Mouse (Mus musculus) adrenal gland, adult 8-10 months (tissue): ENCODE data around the gene Mettl1. TPM values are rescaled to one million over a fixed set of nuclear protein-coding genes. Genes with fewer than 3 reads are reported as not detected.
"Not testable (repeated sequence)": the region's sequence is repeated elsewhere in the genome, so short reads cannot be mapped to it uniquely, and the experiment has no call there.

Experiments used
- DNase-seq: peaks from one replicate; pipeline ENCODE4 v3.0.0; 2022
- total RNA-seq, 4 experiments: library from RNA; stranded (reverse); gene quantifications; 2 replicates each; pipeline ENCODE4 v1.2.4; 2022

The Mettl1 gene
- total RNA-seq, 4 experiments from 2014 or later, result 19.3 to 33.1 (median 26.4) TPM

DNA sequence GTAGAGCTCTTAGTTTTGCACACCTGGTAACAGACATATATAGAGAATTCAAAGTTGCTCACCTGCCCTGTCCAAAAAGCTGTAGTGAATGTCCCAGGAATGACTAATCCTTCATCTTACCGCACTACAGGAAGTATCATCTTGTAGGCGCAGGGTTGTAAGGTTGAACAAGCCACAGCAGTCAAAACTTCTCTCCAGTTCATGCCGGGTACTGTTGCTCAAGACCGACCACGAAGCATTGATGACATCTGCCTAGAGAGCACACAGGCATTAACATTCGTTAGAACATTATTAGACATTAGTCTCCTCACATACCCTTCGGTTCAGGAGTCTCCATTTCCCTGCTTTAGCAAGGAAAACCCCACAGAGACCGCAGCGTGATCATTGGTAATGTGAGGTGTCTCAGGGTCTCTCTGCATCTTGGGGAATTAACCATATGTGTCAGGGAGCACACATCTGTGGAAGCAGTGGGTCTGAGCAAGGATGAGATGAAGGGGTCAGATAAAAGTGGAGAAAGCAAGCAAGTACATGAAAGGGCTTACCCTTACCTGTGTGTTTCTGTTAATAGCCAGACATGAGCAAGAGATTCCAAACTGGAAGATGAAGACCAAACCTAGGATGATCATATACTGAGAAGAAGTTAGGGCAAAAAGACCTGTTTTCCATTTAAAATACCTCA, 27.3 kb downstream of the Mettl1 start:
- no peak for DNase-seq

DNA sequence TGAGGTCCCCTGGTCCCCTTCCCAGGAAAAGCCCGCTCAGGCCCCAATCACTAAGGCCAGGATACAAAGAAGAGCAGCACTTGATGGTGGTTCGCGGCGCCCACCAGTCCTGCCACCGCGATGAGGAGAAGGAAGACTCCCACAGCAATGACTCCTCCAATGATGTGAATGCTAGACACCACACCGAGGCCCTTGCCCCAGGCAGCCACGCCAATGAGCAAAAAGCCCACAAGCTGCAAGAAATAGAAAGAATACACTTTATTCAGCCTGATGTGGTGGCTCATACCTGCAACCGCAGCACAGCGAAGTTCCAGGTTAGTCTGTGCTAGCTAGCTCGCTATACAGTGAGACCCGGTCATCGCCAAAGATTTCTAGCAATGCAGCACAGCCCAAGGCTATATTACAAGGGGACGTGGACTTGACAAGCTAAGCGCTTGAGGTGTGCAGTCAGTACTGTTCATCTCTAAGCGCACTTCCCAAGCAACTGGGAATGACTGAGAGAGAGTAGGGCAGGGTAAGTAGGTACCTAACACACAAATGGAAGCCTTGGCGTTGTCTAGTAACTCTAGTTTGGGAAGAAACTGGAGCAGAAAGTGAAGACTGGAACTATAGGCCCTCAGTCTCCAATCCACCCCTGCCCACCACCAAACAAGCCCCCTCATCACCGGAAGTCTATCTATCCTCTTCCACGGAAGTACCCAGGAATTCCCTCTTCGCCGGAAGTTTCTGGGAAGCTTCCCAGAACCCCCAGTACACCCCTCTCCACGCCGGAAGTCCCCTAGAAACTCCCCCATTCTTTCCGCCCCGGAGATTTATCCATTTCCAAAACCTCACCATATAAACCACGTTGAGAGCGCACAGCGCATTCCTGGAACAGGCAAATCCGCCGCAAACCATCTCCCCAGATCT, 28.3 kb downstream of the Mettl1 start:
- no peak for DNase-seq

DNA sequence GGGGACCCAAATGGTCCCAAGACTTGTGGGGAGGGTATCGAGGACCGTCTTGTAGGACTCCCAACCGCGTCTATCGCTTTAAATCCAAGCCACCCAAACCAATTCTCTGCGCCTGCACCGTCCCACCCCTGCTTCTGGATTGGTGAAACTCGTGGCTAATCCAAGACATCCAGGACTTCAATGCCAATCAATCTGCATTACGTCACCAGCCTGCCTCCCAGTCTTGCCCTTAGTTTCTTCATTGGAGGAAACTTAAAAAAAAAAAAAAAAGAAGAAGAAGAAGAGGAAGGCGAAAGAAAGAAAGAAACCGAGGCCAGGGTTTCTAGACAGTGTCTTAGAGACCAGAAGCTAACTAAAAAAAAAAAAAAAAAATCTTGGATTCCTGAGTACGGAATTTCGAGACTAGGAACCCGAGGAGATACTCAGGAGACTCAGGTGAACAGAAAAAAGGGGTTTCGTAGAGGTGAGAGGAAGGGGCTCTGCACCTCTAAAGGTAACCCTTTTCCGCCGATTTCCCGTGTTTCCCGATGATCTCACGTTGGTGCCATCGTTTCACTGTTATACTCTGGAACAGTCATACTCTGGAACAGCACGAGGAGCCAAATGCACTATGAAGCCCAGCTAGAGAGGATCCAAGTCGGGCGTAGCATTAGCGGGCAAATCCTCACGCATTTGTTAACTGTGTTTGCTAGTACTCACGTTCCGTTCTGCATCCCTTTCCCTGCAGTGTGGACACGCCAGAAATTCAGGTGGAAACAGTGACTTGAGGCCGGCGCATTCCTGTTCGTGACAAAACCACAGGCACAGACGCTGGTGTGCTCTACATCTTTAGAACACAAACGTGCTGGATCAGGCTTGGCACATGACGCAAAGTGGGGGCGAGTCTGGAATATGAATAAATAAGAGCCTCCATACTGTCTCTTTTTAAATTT, 29.2 kb downstream of the Mettl1 start, which contains the start of gene Tspan31:
Tspan31 (minus strand) TSS at position 75 of the 932 bp plus-strand sequence.
- peak; percentile 94 for DNase-seq

DNA sequence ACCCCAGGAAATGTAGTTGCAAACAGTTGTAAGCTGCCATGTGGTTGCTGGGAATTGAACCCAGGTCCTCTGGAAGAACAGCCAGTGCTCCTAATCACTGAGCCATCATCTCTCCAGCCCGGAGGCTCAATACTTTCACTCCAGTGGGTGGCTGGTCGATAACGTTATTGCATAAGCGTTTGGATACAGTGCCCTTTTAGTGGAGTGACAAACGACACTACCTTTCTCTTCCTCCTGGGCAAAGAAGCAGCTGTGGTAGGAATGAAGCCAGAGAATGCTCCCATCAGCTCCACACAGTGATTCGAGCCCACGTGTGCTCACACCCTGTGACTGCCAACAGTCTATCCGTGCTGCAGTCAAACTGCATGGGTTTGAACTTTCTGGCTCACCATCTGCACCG, 30.0 kb downstream of the Mettl1 start:
- no peak for DNase-seq

DNA sequence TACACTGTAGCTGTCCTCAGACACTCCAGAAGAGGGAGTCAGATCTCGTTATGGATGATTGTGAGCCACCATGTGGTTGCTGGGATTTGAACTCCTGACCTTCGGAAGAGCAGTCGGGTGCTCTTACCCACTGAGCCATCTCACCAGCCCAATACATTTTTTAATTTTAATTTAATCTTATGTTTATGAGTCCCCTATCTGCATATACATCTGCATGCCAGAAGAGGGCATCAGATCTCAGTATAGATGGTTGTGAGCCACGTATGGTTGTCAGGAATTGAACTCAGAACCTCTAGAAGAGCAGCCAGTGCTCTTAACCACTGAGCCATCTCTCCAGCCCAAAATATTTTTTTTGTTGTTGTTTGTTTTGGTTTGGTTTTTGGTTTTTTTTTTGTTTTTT, 31.1 kb downstream of the Mettl1 start:
- DNase-seq, result not testable (repeated sequence)

DNA sequence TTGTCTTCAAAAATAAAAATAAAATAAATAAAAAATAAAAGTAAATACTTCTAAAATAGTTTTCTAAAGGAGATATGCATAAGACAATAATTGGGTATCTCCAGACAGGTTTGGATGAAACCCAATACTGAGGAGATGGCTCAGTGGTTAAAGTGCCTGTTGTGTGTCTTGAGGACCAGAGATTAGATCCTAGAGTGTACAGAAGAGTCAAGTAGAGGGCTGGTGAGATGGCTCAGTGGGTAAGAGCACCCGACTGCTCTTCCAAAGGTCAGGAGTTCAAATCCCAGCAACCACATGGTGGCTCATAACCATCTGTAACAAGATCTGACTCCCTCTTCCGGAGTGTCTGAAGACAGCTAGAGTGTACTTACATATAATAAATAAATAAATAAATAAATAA, 31.8 kb downstream of the Mettl1 start:
- not testable (repeated sequence) for DNase-seq

DNA sequence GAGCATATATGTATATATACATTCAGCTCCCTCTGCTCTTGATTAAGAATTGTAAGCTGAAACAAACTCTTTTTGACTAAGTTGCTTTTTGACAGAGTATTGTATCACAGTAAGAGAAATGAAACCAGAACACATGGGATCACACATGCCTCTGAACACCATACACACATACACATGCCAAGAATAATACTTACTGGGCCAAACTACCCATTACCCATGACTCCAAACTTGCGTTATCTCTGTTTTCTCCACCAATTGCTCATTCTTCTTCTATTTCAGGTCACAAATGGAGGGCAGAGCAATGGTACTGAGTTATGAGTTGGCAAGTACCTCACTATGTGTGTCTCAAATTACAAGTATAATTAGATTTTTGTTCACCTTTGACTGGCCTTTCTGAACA, 32.8 kb downstream of the Mettl1 start:
- no peak for DNase-seq

DNA sequence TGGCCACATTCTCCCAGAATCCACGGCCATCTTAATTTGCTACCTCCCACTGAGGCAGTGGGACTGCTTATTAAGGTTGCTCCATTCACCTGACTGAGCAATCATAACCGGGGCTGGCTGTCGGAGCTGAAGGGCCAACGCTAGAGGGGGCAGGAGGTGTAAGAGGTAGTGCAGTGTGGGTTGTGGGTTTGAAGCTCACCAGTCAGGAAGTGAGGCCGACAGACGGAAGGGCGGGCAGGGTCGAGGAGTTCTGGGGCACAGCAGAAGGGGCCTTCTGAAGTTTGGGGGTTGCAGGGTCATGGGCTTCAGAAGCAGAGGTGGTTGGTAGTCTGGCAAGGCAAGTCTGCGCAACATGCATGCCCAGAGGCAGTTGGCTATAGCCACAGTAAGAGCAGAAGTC, 33.9 kb downstream of the Mettl1 start, which contains the start of gene Agap2:
Agap2 (plus strand) TSS at position 205 of the 400 bp plus-strand sequence.
- DNase-seq, result no peak

DNA sequence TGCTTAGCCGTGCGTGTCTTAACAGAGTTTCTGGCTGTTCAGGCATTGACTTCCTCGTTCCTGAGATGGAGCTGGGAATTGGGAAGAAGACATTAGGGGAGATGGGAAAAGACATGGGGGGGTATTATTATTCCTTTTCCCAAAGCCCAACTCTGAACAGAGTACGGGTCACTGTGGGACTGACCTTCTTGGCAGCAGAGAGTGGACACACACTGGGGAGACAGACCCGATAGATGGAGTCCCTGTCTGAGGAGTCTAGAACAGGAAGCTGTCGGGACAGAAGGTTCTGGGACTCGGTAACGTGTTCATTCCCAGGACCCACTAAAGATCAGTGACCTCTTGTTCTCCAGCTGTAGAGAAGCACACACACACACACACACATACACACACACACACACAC, 34.4 kb downstream of the Mettl1 start:
- DNase-seq, result no peak

DNA sequence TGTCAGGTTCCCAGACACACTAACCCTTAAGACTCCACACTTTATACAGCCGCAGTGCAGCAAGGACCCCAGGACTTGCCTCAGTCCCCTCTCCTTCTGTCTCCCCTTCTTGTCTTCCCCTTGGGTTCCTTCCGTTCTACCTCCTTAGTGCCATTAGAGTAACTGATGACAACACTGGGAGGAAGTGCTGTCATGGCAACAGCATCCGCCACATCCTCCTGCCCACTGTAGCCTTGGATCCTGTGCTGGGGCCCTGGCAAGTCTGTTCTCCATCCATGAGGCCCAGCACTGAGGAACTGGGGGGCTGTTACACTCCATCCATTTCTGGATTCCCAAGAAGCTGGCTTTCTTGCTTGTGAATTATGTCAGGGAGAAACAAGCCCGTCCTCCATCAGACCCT, 34.9 kb downstream of the Mettl1 start:
- no peak for DNase-seq

DNA sequence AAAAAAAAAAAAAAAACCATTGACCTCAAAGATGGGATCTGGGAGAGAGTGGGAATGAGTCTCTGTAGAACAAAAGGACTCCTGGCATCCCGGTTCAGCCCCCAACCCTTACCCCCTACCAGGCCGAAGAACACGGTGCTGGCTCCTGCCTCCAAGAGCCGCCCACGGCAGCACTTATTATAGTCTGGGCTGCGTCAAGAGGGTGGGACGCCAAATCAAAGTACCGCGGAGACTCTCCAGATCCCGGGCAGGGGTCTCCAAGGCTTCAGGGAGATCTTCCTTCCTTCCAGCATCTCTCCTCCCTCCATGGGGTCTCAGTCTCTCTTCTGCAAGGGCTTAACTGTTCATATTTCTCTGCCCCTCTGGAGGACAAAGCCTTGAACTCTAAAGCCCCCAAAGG, 36.3 kb downstream of the Mettl1 start:
- no peak for DNase-seq

DNA sequence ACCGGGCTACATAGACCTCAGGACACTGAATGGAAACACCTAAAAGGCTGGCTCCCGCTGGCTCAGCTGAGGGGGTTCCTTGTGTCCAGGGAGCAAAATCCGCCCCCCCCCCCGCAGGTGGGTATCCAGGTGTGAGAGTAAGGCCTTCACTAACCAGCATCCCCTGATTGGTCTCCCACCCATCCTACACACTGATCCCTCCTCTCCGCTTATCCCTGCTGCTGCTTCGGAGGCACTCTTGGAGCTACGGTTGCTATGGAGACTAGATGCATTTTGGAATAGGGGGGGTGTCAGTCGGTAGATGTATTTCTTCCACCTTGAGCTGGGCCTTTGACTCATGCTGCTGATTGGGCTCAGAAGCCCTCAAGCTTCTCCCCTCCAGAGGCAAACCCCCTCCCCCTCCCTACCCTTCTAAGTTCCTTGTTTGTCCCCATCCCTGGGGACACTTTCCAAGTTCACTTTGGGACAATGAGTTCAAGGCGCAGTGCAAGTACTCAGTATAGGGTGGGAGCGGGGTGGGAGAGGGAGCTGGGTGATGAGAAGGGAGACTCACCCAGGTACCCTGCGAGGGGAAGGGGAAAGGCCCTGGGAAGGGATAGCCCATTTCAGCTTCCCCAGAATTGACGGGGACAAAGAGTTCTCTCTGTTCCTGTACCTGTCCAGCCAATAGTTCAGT, 36.9 kb downstream of the Mettl1 start:
- DNase-seq, result no peak

DNA sequence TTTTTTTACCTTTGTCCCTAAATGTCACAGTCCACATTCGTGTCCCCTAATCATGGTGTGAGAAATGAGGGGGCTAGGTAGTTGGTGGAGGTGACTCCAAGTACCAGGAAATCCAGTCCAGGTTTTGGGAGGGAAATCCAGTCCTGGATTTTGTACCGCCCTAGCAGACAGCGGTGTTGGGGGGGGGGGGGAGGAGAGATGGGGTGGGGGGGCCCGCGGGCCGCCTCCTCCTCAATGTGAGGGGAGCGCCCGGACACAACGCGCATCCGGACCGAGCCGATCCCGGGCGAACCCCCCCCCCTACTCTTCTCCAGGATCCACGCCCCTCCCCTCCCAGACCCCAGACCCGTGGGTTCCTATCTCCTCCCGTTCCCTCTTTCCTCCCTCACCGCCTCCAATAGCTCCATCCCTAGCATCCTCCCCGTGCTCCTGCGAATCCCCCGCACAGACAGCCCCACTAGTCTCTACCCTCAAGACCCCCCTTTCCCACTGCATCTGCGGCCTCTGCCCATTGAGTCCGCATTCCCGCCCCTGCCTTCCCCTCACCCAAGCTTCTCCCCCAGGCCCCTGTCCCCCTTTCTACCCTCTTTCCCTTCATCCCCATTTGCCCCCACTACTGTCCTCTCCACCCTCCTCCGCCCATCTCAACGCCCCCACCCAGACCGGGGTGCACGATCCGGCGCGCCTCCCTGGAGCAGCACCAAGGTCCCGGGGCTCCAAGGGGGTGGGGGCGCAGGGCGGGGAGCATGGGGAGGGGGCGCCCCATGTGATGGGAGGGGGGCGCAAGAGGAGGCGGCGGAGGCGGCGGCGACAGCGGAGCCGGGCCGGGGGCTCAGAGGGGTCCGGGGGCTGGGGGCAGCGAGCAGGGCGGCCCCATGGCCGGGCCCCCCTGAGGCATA, 37.7 kb downstream of the Mettl1 start:
- no peak for DNase-seq

DNA sequence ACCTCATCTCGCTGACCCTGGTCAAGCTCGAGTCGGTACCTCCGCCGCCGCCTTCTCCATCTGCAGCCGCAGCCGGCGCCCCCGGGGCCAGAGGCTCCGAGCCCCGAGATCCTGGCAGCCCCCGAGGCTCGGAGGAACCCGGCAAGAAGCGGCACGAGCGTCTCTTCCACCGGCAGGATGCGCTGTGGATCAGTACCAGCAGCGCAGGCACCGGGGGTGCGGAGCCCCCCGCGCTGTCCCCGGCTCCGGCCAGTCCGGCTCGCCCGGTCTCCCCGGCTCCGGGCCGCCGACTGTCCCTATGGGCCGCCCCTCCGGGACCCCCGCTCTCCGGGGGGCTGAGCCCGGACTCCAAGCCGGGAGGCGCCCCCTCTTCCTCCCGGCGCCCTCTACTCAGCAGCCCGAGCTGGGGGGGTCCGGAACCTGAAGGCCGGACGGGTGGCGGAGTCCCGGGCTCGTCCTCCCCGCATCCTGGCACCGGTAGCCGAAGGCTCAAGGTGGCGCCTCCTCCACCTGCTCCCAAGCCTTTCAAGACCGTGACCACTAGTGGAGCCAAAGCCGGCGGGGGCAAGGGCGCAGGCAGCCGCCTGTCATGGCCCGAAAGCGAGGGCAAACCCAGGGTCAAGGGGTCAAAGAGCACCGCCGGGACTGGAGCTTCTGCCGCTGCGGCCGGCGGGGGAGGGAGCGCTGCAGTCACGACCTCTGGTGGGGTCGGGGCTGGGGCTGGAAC, 38.6 kb downstream of the Mettl1 start:
- DNase-seq, result no peak

DNA sequence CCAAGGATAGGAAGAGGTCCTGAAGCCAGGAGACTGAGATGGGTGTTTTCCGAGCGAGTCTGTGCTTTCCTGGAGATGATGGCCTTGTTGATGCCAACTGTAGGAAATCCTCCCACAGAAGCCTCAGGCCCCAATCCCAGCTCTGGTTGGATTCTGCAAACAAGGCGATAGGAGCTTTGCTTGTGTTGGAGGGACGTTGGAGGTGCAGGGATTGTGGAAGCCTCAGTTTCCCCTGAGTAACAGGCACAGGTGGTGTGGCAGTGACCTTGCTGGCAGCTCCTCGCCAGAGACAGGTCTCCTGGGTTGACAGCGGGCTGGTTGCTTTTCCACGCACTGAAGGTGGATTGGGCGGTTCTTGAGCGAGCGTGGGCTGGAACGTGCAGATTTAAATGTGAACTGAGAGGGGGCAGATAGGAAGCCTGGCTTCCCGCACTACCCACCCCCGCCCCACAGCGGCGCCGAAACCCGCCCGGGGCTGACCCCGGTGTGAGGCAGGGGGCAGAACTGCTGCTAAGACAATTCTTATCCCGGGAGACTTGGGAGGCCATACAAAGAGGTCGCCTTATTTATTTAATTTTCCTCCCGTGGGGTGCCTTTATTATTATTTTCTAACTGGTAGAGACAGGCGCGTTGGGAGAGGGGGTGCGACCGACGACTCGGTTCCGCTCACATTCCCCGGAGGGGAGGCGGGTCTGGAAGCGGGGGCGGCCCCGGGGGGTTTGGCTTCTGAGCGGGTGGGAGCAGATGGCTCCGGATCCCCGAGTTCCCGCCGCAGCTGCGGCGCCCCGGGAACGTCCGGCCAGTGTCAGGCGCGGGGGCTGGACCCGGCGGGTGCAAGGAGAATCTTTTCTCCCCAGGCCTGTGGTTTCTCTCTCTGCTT, 39.9 kb downstream of the Mettl1 start:
- no peak for DNase-seq

DNA sequence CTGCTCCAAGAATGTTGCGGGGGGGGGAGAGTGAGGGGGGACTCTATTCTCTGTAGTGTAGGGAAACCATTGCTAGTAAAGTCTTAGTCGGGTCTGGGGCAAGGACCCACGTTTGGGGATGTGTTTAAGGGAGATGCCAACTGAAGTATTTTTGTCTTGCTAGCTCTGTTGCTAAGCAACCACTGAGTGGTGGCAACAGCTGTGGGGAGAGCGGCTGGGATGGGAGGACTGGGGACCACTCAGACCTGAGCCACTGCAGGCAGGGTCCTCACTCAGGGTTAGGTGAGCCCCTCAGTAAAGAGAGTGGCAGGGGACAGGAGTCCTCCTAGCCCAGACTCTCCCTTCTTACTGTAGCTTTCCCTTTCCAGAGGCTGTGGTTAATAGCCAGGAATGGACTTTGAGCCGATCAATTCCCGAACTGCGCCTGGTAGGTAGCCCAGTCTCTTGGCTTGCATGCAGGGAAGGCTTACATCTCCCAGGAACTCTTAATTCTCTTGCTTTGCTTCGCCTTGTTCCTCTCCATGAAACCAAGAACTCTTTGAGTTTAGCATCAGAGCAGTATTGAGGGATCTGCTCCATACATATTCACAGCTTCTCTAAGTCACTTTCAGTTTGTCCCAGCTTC, 40.9 kb downstream of the Mettl1 start:
- DNase-seq, result no peak

DNA sequence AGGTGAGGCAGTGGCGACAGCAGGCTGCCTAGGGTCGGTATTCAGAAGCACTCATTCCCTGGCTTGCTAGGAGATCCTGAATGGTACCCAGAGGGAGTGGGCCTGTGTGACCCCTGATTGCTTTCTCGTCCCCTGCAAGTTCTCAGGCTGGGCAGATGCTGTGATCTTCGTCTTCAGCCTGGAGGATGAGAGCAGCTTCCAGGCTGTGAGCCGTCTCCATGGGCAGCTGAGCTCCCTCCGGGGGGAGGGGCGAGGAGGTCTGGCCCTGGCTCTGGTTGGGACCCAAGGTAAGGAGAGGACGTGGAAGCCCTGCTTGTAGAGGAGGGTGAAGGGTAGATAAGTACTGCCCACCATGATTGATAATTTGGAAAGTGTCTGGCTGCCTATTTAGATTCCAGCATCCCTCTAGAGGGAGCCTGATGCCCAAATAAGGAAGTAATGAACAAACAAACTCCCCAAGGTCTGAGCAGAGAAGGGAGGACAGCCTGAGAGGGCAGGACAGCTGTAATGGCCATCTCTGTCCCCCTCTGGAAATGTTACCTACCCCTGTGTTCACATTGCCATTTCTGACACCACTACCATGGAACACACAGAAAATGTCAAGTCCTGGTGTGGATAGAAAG, 42.2 kb downstream of the Mettl1 start:
- DNase-seq, result no peak

DNA sequence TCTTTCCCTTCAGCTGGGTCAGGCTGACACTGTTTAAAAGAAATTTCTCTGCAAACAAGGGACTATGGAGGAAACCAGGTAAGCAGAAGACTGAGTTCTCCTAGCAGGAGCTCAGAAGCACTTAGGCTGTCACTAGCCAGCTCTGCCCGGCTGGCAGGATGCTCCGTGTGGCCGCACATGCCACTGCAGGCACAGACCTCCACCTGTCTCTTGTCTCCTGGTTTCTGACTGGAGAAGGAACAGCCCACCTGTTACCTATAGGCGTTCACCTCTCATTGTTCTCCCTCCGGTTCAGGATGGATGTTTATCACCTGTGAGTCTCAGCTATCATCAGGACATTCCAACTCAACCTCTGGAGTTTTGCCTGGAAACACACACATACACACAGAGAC, 42.7 kb downstream of the Mettl1 start:
- DNase-seq, result no peak
